ENCODE assay signal across 12 mouse cellular contexts in the genomic region with DNA sequence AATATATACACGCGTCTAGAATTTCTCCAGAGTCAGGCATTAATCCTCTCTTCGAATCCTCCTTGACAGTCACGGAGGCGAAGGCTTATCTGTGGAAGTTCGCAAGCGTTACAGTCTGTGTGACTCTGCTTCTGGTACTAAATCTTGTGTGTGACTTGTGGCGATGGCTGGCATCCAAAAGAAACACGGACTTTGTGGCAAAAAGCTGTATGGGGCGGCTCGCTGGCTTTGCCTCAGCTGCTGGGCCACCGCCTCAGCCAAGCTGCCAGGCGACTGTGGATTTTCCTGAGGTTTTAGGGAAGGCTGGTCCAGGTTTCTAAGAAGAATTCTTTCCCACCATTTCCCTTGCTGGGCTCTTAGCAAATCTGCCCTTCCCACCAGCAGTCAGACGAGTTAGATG. TPM values are rescaled to one million over a fixed set of nuclear protein-coding genes. Genes with fewer than 3 reads are reported as not detected.
DNase-seq lines count a peak whose midpoint lies in the region; ATAC-seq lines count a peak whose summit lies in the region.
"Had no signal": no experiment of that assay in that cellular context is flagged by ENCODE, and none has a peak within 500 bp of the region (broad histone marks: within the 10 kb centered on the region; RNA-seq: fewer than 3 reads in every experiment).

No protein-coding gene starts in this region.

- no peak overlapping the region for H3K4me2 ChIP-seq in neural tube, embryonic 15.5 days
- H3K4me2 ChIP-seq: forebrain, embryonic 12.5 days; hindbrain, embryonic 15.5 days had no signal

- no peaks in the 10 kb centered on the region for H3K9me3 ChIP-seq in neural tube, embryonic 15.5 days (replicated peaks)
- H3K9me3 ChIP-seq: forebrain, embryonic 12.5 days; hindbrain, embryonic 15.5 days; midbrain, embryonic 10.5 days had no signal

- no peaks in the 10 kb centered on the region for H3K27me3 ChIP-seq in neural tube, embryonic 15.5 days (replicated peaks)
- H3K27me3 ChIP-seq: forebrain, embryonic 12.5 days; hindbrain, embryonic 15.5 days had no signal

- no peak for ATAC-seq in neural tube, embryonic 15.5 days (ENCODE audit: low FRiP score)

- DNase-seq in adrenal gland, adult (ENCODE audit: inconsistent age in 2 of 2, low spot score in 1 of 2) = peak; percentile 72 to 86
- DNase-seq in adrenal gland, postnatal 4 days (ENCODE audit: low spot score in 2 of 2) = no peak
- no peak for DNase-seq in neural tube, embryonic 10.5 days (ENCODE audit: extremely low spot score, low spot score)
- peak; percentile 46 to 54 for DNase-seq in kidney, postnatal 4 days
- DNase-seq in layer of hippocampus, adult 9-10 months (ENCODE audit: low spot score) = no peak
- no peak for DNase-seq in layer of hippocampus, adult 11-12 months (ENCODE audit: low spot score)
- DNase-seq in spleen, postnatal 36 days (ENCODE audit: low spot score in 2 of 2) = no peak

- no peak overlapping the region for H3K4me3 ChIP-seq in neural tube, embryonic 15.5 days (replicated peaks)
- H3K4me3 ChIP-seq: forebrain, embryonic 12.5 days; hindbrain, embryonic 15.5 days; midbrain, embryonic 10.5 days had no signal

- peaks cover 6% of the 10 kb centered on the region; the same call in 1 of the 2 replicates for H3K4me1 ChIP-seq in neural tube, embryonic 15.5 days
- H3K4me1 ChIP-seq: forebrain, embryonic 12.5 days; hindbrain, embryonic 15.5 days; midbrain, embryonic 10.5 days had no signal

- no peak overlapping the region for H3K9ac ChIP-seq in neural tube, embryonic 15.5 days (replicated peaks)
- H3K9ac ChIP-seq: forebrain, embryonic 12.5 days; hindbrain, embryonic 15.5 days had no signal

- H3K27ac ChIP-seq in neural tube, embryonic 15.5 days (replicated peaks) = 0 out of 2 replicates have a peak overlapping the region, but pooled peaks have one; percentile 23
- H3K27ac ChIP-seq: forebrain, embryonic 12.5 days; hindbrain, embryonic 15.5 days; midbrain, embryonic 10.5 days had no signal

- H3K36me3 ChIP-seq in neural tube, embryonic 15.5 days = no peaks in the 10 kb centered on the region
- H3K36me3 ChIP-seq: forebrain, embryonic 12.5 days; hindbrain, embryonic 15.5 days; midbrain, embryonic 10.5 days had no signal

- 55% methylated on average over 14 of the region's 14 CpGs for whole genome bisulfite sequencing in neural tube, embryonic 15.5 days

RNA-seq across cellular contexts. Expression of gene Slc44a3, which starts 21.1 kb away (rescaled TPM):
- 10 to 100 TPM; 14.8 to 21.0 TPM for total RNA-seq in adrenal gland, postnatal 4 days (2021)
- polyA plus RNA-seq in neural tube, embryonic 15.5 days (2015; fragmentation: Nextera tagmentation; extraction: Ambion mirVana) = 1.2 and 2.9 TPM in 2 replicates
- total RNA-seq: left cerebral cortex, postnatal 36 days had no signal

Comparison
In these comparisons a context has a peak if more than half of its experiments do, and no peak if none do; other contexts are left out.
1. DNase-seq: peak in adrenal gland, adult (2 of 2) and kidney, postnatal 4 days (2 of 2); none in adrenal gland, postnatal 4 days (0 of 2), neural tube, embryonic 10.5 days (single experiment), layer of hippocampus, adult 9-10 months (single experiment), layer of hippocampus, adult 11-12 months (single experiment) and spleen, postnatal 36 days (0 of 2).